Mouse (Mus musculus) olfactory bulb, adult 2 months (tissue): ENCODE measurements around the gene Atp2a3.

Source experiments
- CTCF ChIP-seq: fragments of 200-500 bp; IDR thresholded peaks from 2 replicates; pipeline ENCODE4 v1.5.1; 2012; ENCODE audit warnings: low read depth, mild to moderate bottlenecking, low read length, moderate library complexity; ENCODE audit not compliant: insufficient read depth
- POLR2A ChIP-seq: fragments of 200-500 bp; IDR thresholded peaks from 2 replicates; pipeline ENCODE4 v1.6.1; 2012; ENCODE audit warnings: mild to moderate bottlenecking, low read depth, low read length, moderate library complexity; ENCODE audit not compliant: insufficient read depth

DNA sequence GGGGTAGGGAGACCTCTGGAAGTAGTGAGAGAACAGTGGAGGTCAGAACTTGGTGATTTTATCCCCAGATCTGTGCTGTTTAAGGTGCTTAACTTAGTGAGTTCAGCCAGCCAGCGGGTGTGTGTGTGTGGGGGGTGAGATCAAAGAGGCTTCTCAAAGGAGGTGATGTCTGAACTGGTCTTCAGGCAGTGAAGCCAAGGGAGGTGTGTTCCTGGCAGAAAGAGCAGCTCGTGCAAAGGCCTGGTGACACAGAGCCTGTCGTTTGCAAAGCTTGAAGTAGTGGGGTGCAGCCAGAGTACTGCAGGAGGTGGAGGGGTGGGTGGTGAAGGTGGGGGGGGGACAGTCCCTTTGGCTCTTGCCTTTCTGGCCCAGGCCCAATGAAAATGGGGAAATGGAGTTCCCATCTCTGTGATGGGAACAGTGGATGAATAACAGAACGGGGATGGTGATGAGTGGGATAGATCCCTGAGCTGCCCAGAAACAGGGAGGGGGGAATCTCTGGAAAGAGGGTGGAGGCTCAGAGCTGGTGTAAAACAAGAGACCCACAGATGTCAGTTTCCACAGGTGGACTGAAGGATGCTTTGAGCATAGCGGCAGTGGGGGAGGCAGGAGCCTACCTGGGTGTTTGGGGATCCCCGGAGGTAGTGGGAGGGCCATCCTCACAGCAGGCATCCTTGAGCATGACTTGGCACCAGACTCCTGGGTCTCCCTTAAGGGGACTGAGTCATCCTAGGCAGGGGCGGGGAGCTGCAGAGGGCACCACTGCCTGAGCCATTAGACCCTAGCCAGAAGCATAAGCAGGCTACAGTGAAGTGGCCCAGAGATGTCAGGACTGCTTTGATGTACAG is 60.2 kb downstream of the Atp2a3 start:
- no peak for TF ChIP-seq POLR2A
- TF ChIP-seq CTCF = no peak
